Mouse (Mus musculus): ENCODE results near the gene Yars2. TPM values are rescaled to one million over a fixed set of nuclear protein-coding genes. Genes with fewer than 3 reads are reported as not detected.

Yars2 gene
- 11.2 and 16.3 TPM in 2 replicates for polyA plus RNA-seq (2012; rRNA removed)

- TF ChIP-seq CTCF (IDR thresholded peaks at IDR 0.05; ENCODE audit: insufficient read depth, low read length) (0 out of 2 replicates have a peak, but pooled peaks have one; percentile 22), POLR2A (IDR thresholded peaks at IDR 0.05; ENCODE audit: borderline replicate concordance, extremely low read depth, low read depth, low read length) (peak; percentile 97)
- under 1% methylated on average over 50 of the region's 50 CpGs for WGBS
- H3K4me1 ChIP-seq (ENCODE audit: control insufficient read depth, insufficient read depth, low read length), result 0 out of 2 replicates have a peak, but pooled peaks cover 2% of the 10 kb centered on the region
- peak; percentile 87 for DNase-seq
- peak within 1 kb of the TSS; percentile 68 for H3K4me3 ChIP-seq (replicated peaks; ENCODE audit: extremely low read depth, low read depth, low read length)
Observed at GRCm38 (mm10) chr16:16302369-16303137, at the start of gene Yars2. TSS of gene Yars2 (plus strand) at chr16:16302965.

GRCm38 (mm10) chr16:16253326-16254074 is 49.3 kb upstream of the Yars2 start:
- Histone ChIP-seq H3K4me3 (replicated peaks; ENCODE audit: extremely low read depth, low read depth, low read length) (no peak overlapping the region), H3K4me1 (ENCODE audit: control insufficient read depth, insufficient read depth, low read length) (no peaks in the 10 kb centered on the region)
- 50% methylated on average over 4 of the region's 4 CpGs for WGBS
- TF ChIP-seq CTCF (IDR thresholded peaks at IDR 0.05; ENCODE audit: insufficient read depth, low read length) (no peak), POLR2A (IDR thresholded peaks at IDR 0.05; ENCODE audit: borderline replicate concordance, extremely low read depth, low read depth, low read length) (no peak)
- no peak for DNase-seq

- TF ChIP-seq CTCF (IDR thresholded peaks at IDR 0.05; ENCODE audit: insufficient read depth, low read length) (no peak), POLR2A (IDR thresholded peaks at IDR 0.05; ENCODE audit: borderline replicate concordance, extremely low read depth, low read depth, low read length) (no peak)
- Histone ChIP-seq H3K4me1 (ENCODE audit: control insufficient read depth, insufficient read depth, low read length) (no peaks in the 10 kb centered on the region), H3K4me3 (replicated peaks; ENCODE audit: extremely low read depth, low read depth, low read length) (no peak overlapping the region)
- WGBS, result 48% methylated on average over 1 of the region's 1 CpGs
- DNase-seq, result no peak
Observed at GRCm38 (mm10) chr16:16255217-16255616, 47.5 kb upstream of the Yars2 start.

GRCm38 (mm10) chr16:16255874-16256273 is 46.9 kb upstream of the Yars2 start:
- DNase-seq, result no peak
- H3K4me1 ChIP-seq (ENCODE audit: control insufficient read depth, insufficient read depth, low read length), result no peaks in the 10 kb centered on the region
- H3K4me3 ChIP-seq (replicated peaks; ENCODE audit: extremely low read depth, low read depth, low read length), result no peak overlapping the region
- TF ChIP-seq CTCF (IDR thresholded peaks at IDR 0.05; ENCODE audit: insufficient read depth, low read length), result no peak
- TF ChIP-seq POLR2A (IDR thresholded peaks at IDR 0.05; ENCODE audit: borderline replicate concordance, extremely low read depth, low read depth, low read length), result no peak
- 57% methylated on average over 7 of the region's 7 CpGs for WGBS

- no peaks in the 10 kb centered on the region for H3K4me1 ChIP-seq (ENCODE audit: control insufficient read depth, insufficient read depth, low read length)
- 72% methylated on average over 1 of the region's 1 CpGs for WGBS
- H3K4me3 ChIP-seq (replicated peaks; ENCODE audit: extremely low read depth, low read depth, low read length), result no peak overlapping the region
- no peak for DNase-seq
- TF ChIP-seq POLR2A (IDR thresholded peaks at IDR 0.05; ENCODE audit: borderline replicate concordance, extremely low read depth, low read depth, low read length) (no peak), CTCF (IDR thresholded peaks at IDR 0.05; ENCODE audit: insufficient read depth, low read length) (no peak)
Observed at GRCm38 (mm10) chr16:16256672-16257071, 46.1 kb upstream of the Yars2 start.

- H3K4me3 ChIP-seq (replicated peaks; ENCODE audit: extremely low read depth, low read depth, low read length), result no peak overlapping the region
- 82% methylated on average over 5 of the region's 5 CpGs for WGBS
- no peak for DNase-seq
- TF ChIP-seq POLR2A (IDR thresholded peaks at IDR 0.05; ENCODE audit: borderline replicate concordance, extremely low read depth, low read depth, low read length) (no peak), CTCF (IDR thresholded peaks at IDR 0.05; ENCODE audit: insufficient read depth, low read length) (no peak)
- no peaks in the 10 kb centered on the region for H3K4me1 ChIP-seq (ENCODE audit: control insufficient read depth, insufficient read depth, low read length)
Observed at GRCm38 (mm10) chr16:16260882-16261281, 41.9 kb upstream of the Yars2 start.

GRCm38 (mm10) chr16:16261481-16261880 is 41.3 kb upstream of the Yars2 start:
- 57% methylated on average over 6 of the region's 6 CpGs for WGBS

GRCm38 (mm10) chr16:16262436-16262835 is 40.3 kb upstream of the Yars2 start:
- DNase-seq, result peak; percentile 36
- H3K4me3 ChIP-seq (replicated peaks; ENCODE audit: extremely low read depth, low read depth, low read length), result no peak overlapping the region
- H3K4me1 ChIP-seq (ENCODE audit: control insufficient read depth, insufficient read depth, low read length), result no peaks in the 10 kb centered on the region
- WGBS, result 71% methylated on average over 3 of the region's 3 CpGs
- no peak for TF ChIP-seq CTCF (IDR thresholded peaks at IDR 0.05; ENCODE audit: insufficient read depth, low read length)
- no peak for TF ChIP-seq POLR2A (IDR thresholded peaks at IDR 0.05; ENCODE audit: borderline replicate concordance, extremely low read depth, low read depth, low read length)

More at GRCm38 (mm10) chr16:16261481-16261880, 41.3 kb upstream of the Yars2 start:
- DNase-seq, result no peak
- no peak for TF ChIP-seq CTCF (IDR thresholded peaks at IDR 0.05; ENCODE audit: insufficient read depth, low read length)
- no peak for TF ChIP-seq POLR2A (IDR thresholded peaks at IDR 0.05; ENCODE audit: borderline replicate concordance, extremely low read depth, low read depth, low read length)
- H3K4me3 ChIP-seq (replicated peaks; ENCODE audit: extremely low read depth, low read depth, low read length), result no peak overlapping the region
- no peaks in the 10 kb centered on the region for H3K4me1 ChIP-seq (ENCODE audit: control insufficient read depth, insufficient read depth, low read length)

GRCm38 (mm10) chr16:16272978-16273377 is 29.8 kb upstream of the Yars2 start:
- DNase-seq, result no peak
- TF ChIP-seq POLR2A (IDR thresholded peaks at IDR 0.05; ENCODE audit: borderline replicate concordance, extremely low read depth, low read depth, low read length) (no peak), CTCF (IDR thresholded peaks at IDR 0.05; ENCODE audit: insufficient read depth, low read length) (no peak)
- 67% methylated on average over 3 of the region's 3 CpGs for WGBS
- H3K4me3 ChIP-seq (replicated peaks; ENCODE audit: extremely low read depth, low read depth, low read length), result no peak overlapping the region
- no peaks in the 10 kb centered on the region for H3K4me1 ChIP-seq (ENCODE audit: control insufficient read depth, insufficient read depth, low read length)

Measured in lung, adult 2 months (tissue).